Mouse (Mus musculus): ENCODE measurements at regions not wholly inside any gene's neighbourhood (a gene's known extent, or its start where the extent isn't known, plus 50 kb on each side); places are given as distances from the start of the nearest gene placed in this dataset.

DNA sequence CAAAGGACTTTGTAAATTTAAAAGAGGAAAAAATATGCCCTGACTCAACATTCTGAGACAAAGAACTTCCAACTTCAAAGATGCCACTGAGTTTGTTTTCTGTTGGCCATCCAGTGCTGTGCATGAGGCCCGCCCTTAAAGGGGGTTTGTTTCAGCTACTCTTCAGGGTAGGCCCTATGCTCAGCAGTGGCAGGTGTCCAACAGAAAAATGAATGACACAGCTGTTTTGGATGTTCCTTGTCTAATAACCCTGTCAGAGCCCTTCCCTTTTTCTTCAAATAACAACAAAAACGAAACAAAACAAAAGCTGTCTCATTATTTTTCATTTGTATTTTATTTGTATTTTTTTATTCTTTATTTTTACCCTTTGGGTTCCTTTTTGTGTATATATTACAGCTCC, 61.5 kb downstream of the Gm10260 start:
- no peak for TF ChIP-seq JUND (IDR thresholded peaks at IDR 0.05; ENCODE audit: low read depth, low read length)
- TF ChIP-seq CTCF (IDR thresholded peaks at IDR 0.05 in 2 of 3, conservative IDR thresholded peaks at IDR 0.05 in 1 of 3; ENCODE audit: control insufficient read depth in 1 of 3, insufficient read depth in 1 of 3, low read depth in 2 of 3, low read length in 3 of 3, poor library complexity in 1 of 3, severe bottlenecking in 1 of 3), result no peak
- no peak for TF ChIP-seq UBTF (IDR thresholded peaks at IDR 0.05; ENCODE audit: borderline replicate concordance, insufficient read depth, low read depth, low read length)
- no peak; the same call in 1 of the 2 replicates for TF ChIP-seq MXI1 (IDR thresholded peaks at IDR 0.05; ENCODE audit: low read depth, low read length)
- no peak for TF ChIP-seq USF1 (IDR thresholded peaks at IDR 0.05; ENCODE audit: low read depth, low read length)
- no peak for TF ChIP-seq SMC3 (IDR thresholded peaks at IDR 0.05; ENCODE audit: low read depth, low read length)

Measured in MEL (cell line).